Mouse (Mus musculus): Measurements from ENCODE around the gene Mogs.

Gene Mogs

DNA sequence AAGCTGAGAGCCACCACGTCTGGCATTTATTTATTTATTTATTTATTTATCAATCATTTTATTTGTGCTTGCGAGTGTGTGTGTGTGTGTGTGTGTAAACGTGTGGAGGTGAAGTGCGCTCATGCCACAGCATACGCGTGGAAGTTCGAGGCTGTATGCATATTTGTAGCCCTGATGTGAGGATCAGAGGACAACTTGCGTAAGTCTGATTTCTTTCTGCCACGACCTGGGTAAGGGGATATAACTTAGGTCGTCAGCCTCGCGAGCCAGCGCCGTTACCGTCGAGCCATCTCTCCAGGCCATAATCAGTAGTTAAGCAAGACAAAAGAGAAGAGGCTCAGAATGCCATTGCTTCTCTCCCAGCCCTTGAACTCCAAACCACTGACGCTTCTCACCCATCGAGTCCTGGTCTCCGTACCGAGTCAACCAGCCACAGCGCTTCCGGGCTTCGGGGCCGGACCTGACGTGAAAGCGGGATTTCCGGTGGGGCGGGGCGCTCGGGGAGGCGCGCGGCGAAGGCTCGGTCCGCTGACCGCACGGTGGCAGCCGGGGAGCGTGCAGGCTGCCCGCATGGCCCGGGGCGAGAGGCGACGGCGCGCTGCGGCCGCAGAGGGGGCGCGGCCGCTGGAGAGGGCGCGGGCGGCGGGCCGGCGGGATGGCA, at the start of gene Mogs:
Mogs (plus strand) TSS at position 486 of the 661 bp plus-strand sequence.
- DNase-seq (ENCODE audit: low read depth, low spot score): no peak

DNA sequence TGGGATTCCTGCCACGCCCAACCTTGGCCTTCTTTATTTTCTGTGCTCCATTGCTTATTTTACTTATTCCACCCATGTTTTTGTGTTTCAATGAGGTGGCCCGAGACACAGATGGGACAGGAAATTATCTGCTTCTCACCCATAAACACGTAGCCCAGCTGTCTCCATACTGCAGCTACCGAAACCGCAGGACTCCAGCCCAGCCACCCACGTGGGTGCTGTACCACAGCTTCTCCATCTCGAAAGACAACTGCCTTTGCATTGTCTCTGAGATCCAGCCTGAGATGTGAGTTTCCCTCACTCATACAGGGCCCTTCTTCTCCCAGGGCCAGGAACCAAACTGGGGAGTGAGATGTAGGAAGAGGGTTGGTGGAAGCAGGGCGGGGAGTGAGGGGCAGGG, 49.3 kb upstream of the Mogs start:
- no peak for DNase-seq (ENCODE audit: low read depth, low spot score)

DNA sequence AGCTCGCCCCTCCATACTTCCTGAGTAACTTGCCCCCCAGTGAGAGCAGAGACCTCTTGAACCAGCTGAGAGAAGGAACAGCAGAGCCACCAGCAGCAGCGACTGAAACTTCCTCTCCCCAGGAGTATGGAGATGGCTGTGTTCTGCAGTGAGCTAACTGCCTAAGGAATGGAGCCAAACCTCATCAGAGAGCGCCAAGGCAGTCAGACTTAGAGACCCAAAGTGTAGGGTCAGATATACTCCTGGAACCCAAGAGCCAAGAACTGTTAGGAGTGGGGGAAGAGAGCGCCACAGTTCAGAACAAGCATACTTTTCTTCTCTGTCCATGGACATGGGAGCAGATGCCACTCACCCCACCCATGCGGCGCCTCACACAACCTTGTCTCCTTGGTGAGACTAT, 48.9 kb upstream of the Mogs start:
- no peak for DNase-seq (ENCODE audit: low read depth, low spot score)

DNA sequence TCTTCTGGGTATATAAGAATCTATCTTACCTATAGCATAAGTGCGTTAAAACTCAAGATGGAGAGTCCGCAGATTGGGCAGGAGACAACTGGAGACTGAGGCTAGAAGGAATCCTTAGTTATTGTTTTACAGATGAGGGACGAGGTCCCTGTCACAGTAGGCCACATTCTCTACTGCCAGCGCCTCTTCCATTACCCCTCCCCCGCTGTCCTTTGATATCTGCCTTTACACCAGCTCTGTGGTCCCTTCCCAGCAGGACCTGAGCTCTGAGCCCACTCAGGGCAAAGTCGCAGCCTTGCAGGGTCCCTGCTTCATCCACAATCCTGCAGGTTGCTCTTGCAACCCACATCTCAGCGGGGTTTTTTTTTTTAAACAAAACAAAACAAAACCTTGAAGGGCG, 47.1 kb upstream of the Mogs start:
- DNase-seq (ENCODE audit: low read depth, low spot score): no peak

DNA sequence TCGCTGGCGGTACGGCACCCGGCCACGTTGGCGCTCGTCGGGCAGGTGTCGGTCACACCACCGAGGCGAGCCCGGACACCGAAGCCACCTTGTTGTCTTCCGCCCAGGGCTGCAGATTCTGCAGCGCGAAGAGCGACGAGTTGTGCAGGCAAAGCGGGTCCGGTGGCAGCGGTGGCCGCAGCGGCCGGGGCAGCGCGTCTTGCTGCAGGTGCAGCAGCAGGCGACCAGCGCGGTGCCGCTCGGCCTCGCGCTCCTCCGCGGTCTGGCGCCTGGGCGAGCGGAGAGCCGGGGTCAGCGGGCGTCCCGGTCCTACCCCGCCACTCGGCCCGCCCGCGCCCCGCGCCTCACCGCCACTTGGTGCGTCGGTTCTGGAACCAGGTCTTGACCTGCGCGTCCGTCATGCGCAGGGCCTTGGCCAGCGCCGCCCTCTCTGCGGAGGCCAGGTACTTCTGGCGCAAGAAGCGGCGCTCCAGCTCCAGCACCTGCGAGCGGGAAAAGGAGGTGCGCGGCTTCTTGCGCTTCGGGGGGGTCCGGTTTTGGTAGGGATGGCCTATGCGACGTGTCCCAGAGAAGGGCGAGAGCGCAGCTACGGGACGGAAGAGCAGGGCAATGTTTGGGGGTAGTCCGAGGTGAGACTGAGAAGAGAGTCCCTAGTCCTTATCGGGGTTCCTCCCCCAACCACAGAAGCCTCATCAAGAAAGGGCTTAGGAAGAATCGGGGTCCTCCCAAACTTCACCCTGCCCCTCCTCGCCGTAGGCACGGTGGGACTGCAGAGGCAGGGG, 46.4 kb upstream of the Mogs start:
- DNase-seq (ENCODE audit: low read depth, low spot score): no peak

DNA sequence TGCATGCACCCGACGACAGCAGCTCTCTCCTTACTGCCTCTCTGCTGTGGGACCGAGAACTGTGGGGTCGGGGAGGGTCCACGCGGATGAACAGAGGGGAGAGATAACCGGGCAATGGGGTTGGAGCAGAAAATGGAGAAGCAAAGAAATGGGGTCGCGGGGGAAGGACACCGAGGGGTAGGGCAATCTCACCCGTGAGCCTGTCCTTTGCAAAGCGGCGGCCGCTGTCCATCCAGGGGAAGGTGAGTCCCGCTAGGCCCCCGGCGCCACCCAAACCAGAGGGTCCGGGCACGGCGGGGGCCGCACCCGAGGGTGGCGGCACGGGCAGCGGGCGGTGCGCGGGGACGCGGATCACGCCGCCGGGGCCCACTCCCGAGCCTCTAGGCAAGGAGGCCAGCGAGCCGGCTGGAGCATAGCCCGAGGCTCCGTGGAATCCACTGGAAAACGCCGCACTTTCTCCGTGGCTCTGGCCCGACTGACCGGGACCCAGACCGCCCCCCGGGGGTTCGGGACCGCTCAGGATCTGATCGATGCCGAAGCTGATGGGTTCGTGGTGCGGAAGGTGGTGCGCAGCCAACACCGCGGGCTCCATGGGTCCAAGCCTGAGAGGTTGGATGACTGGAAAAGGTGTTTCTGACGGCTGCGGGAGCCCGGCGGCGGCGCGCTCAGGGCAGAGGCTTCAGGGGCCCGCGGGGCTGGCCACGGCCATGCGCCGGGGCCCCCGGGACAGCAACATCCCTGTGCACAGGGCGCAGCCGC, 45.6 kb upstream of the Mogs start:
- no peak for DNase-seq (ENCODE audit: low read depth, low spot score)

DNA sequence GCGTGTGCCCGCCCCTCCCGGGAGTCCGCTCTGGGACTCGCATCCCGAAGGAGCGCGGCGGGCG, 45.2 kb upstream of the Mogs start, which contains the start of gene Tlx2:
Tlx2 (minus strand) TSS at position 47 of the 64 bp plus-strand sequence.
- no peak for DNase-seq (ENCODE audit: low read depth, low spot score)

DNA sequence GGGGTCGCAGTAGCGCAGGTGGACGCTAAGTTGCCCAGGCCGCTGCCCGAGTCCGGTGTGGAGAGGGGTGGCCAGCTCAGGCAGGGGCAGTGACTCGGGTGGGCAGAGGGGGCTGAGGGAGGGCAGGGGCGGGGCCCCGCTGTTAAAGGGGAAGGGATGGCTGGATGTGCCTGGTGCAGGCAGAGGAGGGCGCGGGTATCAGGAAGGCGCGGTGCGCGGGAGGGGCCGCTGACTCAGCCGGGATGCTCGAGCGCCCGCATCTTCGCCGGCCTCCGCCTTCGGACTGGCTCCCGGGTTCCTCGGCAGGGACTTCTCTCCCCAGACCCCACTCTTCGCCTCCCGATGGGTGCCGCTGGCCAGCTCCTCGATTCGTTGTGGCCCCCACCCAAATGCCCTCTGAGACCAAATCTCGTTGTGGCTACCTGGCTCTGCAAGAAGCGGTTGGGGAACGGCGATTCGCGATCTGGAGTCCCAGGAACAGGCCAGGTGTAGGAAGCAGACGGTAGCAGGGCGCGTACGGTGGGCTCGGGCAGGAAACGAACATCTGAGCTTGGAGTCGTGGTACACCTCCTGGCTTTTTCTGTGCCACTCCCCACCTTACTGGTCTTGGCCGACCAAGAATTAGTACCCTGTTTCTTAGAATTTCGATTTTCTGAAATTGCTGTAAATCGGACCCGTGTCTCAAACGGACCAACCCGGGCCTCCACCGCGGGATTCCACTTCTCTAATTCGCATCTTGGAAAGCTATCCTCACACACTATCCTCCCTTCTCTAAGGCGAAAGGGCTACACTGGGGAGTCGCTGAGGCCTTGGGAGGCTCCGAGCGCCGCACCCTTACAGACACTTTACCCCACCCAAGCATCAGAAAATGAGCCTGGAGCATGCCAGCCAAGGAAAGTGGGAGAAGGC, 44.7 kb upstream of the Mogs start:
- DNase-seq (ENCODE audit: low read depth, low spot score): no peak

DNA sequence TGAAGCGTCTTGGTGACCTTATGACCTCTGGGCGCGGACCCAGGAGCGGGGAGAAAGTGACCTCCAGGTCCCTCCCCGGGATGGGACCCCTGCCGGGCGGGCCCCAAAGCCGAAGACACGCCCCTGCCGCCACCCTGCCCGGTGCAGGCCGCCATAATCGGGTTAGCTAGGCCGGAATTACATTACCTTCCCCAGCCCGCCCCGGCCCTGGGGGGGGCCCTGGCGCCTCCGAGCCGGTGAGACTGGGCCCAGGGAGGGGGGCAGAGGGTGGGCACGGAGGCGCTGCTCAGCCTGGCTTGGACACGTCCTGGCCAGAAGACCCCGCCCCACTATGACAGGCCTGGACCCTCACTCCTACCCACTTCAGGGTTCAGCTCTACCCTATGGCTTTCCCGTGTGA, 44.1 kb upstream of the Mogs start:
- no peak for DNase-seq (ENCODE audit: low read depth, low spot score)

DNA sequence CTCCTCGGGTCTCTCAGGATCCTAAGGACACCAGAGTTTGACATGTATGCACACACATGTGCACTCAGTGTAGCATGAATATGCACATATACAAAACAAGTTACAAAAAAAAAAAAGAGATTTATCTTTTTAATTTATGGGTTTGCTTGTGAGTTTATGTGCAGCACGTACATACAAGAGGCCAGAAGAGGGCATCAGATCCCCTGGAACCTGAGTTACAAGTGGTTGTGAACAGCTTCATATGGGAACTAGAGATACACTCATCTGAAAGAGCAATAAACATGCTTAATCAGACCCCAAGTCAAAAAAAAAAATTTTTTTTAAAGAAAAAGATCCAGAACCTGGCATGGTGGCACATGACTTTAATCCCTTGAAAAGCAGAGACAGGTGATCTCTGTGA, 40.3 kb upstream of the Mogs start:
- DNase-seq (ENCODE audit: low read depth, low spot score): no peak

DNA sequence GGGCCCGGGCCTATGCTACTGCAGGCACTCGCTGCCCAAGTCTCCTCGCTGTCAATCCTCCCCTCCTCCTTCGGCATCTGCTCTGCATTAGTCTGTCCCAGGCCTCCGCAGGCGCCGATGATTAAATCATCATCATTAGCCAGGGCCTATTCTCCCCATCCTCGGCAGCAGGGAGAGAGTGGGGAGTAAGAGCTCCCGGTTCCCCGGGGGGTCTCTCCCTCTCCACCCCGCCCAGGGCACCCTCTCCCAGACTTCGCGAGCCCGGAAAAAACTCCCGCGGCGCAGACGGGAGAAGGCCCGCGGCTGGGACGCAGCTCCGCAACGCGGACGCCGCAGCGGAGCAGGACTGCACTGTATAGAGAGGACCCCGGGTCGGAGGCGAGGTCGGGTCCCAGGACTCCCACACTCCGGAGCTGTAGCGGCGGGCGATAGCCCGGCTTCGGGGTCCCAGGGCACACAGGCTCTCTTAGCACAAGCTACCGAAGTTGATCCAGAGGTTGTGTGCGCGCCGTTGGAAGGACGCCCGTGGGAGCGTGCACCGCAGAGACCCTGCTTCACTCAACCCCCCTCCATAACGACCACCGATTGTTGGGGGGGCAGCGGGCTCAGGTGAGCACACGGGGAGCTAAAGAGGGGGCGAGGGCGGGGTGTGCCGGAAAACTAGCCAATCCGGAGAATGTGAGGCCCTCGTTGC, 37.5 kb upstream of the Mogs start, which contains the start of gene Pcgf1:
Pcgf1 (plus strand) TSS at position 240 of the 694 bp plus-strand sequence.
- DNase-seq (ENCODE audit: low read depth, low spot score): no peak

DNA sequence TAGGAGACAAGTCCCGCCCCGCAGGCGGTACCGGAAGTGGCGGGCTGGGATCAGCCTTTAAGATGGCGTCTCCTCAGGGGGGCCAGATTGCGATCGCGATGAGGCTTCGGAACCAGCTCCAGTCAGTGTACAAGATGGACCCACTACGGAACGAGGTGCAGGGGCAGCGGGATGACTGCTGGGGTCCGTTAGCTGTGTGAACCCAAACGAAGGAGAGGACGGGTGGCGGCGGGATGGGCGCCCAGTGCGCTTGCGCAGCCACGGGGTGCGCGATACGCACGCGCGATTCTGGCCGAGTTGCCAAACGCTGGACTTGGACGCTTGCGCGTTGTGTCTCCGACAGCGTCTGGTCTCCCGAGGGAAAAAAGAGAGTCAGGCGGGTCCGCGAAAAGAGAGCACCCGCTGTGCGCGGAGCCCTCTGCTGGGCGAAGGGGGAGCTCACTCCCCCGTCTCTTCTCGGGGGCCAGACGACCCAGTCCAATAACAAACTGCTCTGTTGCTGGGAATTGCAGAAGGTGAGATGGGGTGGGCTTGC, 36.9 kb upstream of the Mogs start:
- peak; percentile 95 for DNase-seq (ENCODE audit: low read depth, low spot score)

DNA sequence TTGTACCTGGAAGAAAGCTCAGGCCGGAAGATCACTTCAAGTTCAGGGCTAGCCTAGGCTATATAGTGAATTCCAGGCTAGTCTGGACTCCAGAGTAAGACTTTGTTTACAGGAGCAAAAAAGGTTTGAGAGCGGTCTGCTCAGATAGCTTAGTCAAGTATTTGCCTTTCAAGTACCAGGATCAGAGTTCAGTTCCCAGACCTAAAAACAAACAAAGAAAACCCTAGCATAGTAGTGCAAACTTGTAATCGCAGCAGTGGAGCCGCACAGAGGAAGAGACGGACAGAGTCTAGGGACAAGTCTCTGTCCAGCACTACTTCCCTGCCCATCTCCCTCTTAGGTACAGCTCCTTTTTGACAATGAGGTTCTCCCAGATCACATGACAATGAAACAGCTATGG, 35.1 kb upstream of the Mogs start:
- DNase-seq (ENCODE audit: low read depth, low spot score): no peak

DNA sequence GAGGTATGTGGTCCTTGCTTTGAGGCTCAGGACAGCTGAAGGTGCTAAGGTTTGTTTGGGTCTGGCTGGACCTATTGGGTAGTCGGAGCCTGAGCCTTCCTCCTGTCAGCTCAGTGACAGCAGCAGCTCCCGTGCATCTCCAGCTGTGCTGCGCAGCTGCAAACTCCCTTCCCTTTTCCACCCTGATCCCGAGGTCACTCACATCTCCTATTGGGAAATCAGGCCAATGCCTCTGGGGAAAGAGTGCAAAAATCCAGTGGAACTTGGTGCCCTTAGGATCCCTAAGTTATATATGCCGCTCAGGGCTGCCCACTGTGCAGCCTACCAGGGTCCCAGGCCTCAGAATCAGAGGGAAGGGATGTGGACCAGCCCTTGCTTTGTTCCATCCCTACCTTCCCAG, 31.8 kb upstream of the Mogs start:
- no peak for DNase-seq (ENCODE audit: low read depth, low spot score)

DNA sequence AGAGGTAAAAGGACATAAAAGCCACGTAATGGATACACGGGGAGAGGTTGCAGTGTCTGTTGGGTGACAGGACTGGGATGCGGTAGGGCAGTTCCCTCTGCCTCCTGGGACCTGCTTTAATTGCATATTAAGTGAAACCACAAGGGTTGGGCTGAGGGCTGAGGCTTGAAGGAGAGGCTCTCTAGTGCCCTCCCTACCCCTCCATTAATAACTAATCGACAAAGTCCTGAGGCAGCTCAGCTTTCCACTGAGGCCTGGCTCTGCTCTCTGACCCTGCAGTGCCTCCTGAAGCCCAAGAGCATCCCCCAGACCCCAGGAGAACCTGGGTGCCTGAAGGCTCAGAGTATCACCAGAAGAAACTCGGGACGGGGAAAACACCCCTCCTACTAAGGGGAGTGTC, 30.8 kb upstream of the Mogs start:
- no peak for DNase-seq (ENCODE audit: low read depth, low spot score)

DNA sequence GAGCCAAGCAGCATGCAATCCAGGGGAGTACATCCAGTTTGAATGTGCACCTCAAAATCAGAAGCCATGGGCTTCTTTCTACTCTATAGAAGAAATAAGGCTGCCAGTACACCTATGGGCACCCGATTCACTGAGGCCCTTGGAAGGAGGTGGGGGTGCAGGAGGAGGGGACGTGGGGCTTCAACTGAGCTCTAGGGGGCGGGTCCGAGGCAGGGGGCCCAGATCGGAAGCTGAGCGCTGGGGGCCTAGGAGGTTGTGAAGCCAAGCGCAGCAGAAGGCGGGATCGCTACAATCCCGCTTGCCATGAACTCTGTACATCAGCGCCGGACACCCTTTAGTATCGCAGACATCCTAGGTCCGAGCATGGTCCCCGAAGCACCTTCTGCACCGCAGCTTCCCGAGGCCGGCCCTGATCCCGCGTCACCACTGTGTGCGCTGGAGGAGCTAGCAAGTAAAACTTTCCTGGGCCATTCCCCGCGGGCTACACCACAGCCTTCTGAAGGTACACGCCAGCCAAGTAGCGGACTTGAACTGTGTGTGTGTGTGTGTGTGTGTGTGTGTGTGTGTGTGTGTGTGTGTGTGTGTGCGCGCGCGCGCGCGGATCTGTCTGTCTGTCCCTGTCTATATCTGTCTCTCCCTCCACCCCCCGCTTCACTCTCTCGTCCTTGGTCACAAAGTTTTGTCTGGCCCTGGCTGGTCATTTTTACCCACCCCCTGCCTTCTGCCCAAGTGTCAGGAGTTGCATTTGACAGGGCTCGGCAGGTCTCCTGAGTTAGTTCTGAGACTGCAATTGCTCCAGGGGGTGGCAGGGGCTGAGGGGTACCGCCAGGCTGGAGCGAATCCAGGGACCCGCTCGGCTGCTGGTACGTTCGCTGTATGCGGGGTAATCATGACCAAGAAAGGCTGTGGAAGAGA, 28.9 kb upstream of the Mogs start, which contains the start of gene Lbx2:
Lbx2 (plus strand) TSS at position 247 of the 915 bp plus-strand sequence.
- no peak for DNase-seq (ENCODE audit: low read depth, low spot score)

DNA sequence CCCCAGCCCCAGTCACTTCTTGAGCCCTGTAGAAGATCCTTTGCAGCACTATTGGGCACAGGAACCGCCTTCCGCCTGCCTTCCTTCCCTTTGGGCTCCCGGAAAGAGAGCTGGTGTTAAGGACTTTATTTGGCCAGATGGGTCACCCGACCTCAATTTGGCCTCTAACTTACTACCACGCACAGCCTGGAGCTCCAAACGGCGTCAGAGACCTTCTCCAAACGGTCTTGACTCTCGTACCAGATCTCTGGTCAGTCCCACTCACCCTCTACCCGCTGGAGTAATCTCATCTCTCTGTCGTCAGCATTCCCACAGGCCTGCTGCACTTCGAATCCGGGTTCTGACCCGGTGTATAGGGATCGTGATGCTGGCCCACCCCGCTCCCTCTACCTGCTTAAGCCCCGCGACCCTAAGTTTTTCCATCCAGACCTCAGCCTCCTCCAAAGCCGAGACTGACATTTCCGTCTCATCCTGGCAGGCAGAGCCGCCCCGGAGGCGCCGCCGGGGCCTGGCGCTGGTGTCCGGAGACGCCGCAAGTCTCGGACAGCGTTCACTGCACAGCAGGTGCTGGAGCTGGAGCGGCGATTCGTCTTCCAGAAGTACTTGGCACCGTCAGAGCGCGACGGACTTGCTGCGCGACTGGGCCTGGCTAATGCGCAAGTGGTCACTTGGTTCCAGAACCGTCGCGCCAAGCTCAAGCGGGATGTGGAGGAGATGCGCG, 27.9 kb upstream of the Mogs start:
- DNase-seq (ENCODE audit: low read depth, low spot score): no peak

DNA sequence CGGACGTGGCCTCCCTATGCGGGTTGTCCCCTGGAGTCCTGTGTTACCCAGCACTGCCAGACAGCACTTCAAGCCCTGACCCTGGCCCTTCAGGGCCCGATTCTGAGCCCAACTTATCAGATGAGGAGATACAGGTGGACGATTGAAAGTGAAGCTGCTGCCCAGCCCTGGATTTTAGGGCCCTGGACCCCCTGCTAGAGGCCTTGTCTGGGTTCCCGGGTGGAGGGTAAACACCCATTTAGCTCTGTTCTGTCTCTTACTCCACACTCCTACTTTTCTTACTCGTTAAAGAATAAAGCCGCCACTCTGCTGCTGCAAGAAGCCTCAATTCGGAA, 27.4 kb upstream of the Mogs start:
- no peak for DNase-seq (ENCODE audit: low read depth, low spot score)

DNA sequence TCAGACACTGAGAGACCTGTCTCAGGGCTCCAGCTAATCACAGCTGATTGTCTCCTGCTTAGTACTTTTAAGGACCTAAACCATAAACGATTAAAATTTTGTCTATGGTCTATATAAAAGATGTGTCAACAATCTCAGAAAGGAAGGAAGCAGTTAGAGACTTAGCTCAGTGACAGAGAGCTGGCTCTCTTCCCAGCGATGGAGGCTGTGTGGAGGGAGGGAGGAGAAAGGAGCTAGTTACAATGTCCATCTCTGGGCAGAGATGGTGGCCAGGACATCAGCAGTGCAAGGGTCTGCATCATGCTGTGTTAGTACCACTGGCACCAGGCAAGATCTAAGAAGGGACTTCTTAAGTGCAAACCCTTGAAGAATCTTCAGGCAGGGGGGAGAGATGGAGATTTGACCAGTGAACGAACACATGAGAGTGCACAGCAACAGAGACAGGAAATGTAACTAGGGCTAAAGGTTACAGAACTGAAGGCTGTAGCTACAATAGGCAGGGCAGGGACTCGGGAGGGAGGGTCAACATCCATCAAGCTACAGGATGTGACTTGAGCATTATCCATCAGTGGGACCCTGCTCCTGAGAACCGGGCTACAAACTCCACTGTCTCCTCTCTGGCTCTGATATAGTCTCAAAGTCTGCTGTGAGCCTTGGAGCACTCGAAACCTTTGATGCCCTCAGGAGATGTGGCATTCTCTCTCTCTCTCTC, 22.7 kb upstream of the Mogs start:
- DNase-seq (ENCODE audit: low read depth, low spot score): no peak

Measured in brain, embryonic 18.5 days (tissue).